Mouse (Mus musculus) ES-E14 (cell line): ENCODE measurements at regions not wholly inside any gene's neighbourhood (a gene's known extent, or its start where the extent isn't known, plus 50 kb on each side); places are given as distances from the start of the nearest gene placed in this dataset.

Source experiments
- DNase-seq: peaks from one replicate; pipeline ENCODE4 v3.0.0-alpha.2; 2013; ENCODE audit warnings: low read depth, low spot score
- H3K27ac ChIP-seq: 2 replicates; pipeline ENCODE4 v1.5.1; 2012; ENCODE audit warnings: low read depth, mild to moderate bottlenecking, low read length, moderate library complexity, mixed read lengths; ENCODE audit not compliant: poor library complexity, insufficient read depth, severe bottlenecking
- H3K36me3 ChIP-seq: 2 replicates; pipeline ENCODE4 v1.6.1; 2012; ENCODE audit warnings: mild to moderate bottlenecking, low read length, moderate library complexity, mixed read lengths; ENCODE audit not compliant: control insufficient read depth, poor library complexity, insufficient read depth, severe bottlenecking
- H3K4me1 ChIP-seq, 2 experiments: fragments of 150-350 bp in 1 of 2; sonication (generic) in 1 of 2; 2 replicates each; pipeline ENCODE4 v1.6.1; 2012; ENCODE audit warnings: low read length in 2 of 2, mild to moderate bottlenecking in 1 of 2, mixed read lengths in 1 of 2; ENCODE audit not compliant: control insufficient read depth in 2 of 2, insufficient read depth in 2 of 2, poor library complexity in 1 of 2
- H3K4me3 ChIP-seq, 2 experiments: fragments of 150-350 bp in 1 of 2; sonication (generic) in 1 of 2; 2 replicates each; pipeline ENCODE4 v1.5.1; 2012; ENCODE audit warnings: low read length in 2 of 2, low read depth in 1 of 2, mild to moderate bottlenecking in 1 of 2, mixed read lengths in 1 of 2; ENCODE audit not compliant: insufficient read depth in 1 of 2, poor library complexity in 1 of 2, severe bottlenecking in 1 of 2
- H3K9ac ChIP-seq: 2 replicates; pipeline ENCODE4 v1.6.1; 2012; ENCODE audit warnings: low read depth, mild to moderate bottlenecking, low read length, mixed read lengths; ENCODE audit not compliant: poor library complexity, insufficient read depth, severe bottlenecking
- H3K9me3 ChIP-seq: fragments of 150-350 bp; sonication (generic); 2 replicates; pipeline ENCODE4 v1.6.1; 2012; ENCODE audit warnings: low read depth, mild to moderate bottlenecking, low read length; ENCODE audit not compliant: control insufficient read depth, insufficient read depth
- CHD2 ChIP-seq: IDR thresholded peaks from 2 replicates; pipeline ENCODE4 v1.6.1; 2014; ENCODE audit warnings: mild to moderate bottlenecking, low read depth, low read length, inconsistent platforms
- HCFC1 ChIP-seq: IDR thresholded peaks from 2 replicates; pipeline ENCODE4 v1.6.1; 2012; ENCODE audit warnings: low read length, inconsistent platforms, borderline replicate concordance; ENCODE audit not compliant: insufficient read depth
- MAFK ChIP-seq: IDR thresholded peaks from 2 replicates; pipeline ENCODE4 v1.6.1; 2014; ENCODE audit warnings: mild to moderate bottlenecking, low read depth, low read length, inconsistent platforms; ENCODE audit not compliant: insufficient read depth
- ZC3H11A ChIP-seq: IDR thresholded peaks from 2 replicates; pipeline ENCODE4 v1.6.1; 2012; ENCODE audit warnings: low read depth, mild to moderate bottlenecking, inconsistent platforms, low read length, borderline replicate concordance
- ZNF384 ChIP-seq: IDR thresholded peaks from 2 replicates; pipeline ENCODE4 v1.6.1; 2012; ENCODE audit warnings: low read depth, low read length, inconsistent platforms
- in situ Hi-C, 2 experiments: fragments of 600-800 bp; cut with MboI; formaldehyde crosslinking; loops; one replicate each; pipeline ENCODE4 v1.15.1; 2025; ENCODE audit warnings: low sequenced_read_pairs in 2 of 2, inconsistent platforms in 1 of 2; ENCODE audit not compliant: unreplicated experiment in 2 of 2

GRCm38 (mm10) chr10:9239956-9240355 lies 354.1 kb upstream of the Sash1 start:
- in situ Hi-C loops, result no loop called here
- Histone ChIP-seq H3K4me3 (no peak overlapping the region), H3K36me3 (no peaks in the 10 kb centered on the region), H3K27ac (no peak overlapping the region), H3K9ac (no peak overlapping the region), H3K4me1 (no peaks in the 10 kb centered on the region), H3K9me3 (no peaks in the 10 kb centered on the region)
- TF ChIP-seq MAFK (no peak), HCFC1 (no peak), CHD2 (no peak), ZNF384 (no peak), ZC3H11A (no peak)
- no peak for DNase-seq

GRCm38 (mm10) chr10:9231751-9232150 lies 345.9 kb upstream of the Sash1 start:
- DNase-seq, result no peak
- Histone ChIP-seq H3K4me3 (no peak overlapping the region), H3K4me1 (no peaks in the 10 kb centered on the region), H3K9me3 (no peaks in the 10 kb centered on the region), H3K9ac (no peak overlapping the region), H3K27ac (no peak overlapping the region), H3K36me3 (no peaks in the 10 kb centered on the region)
- in situ Hi-C loops, result no loop called here
- TF ChIP-seq ZC3H11A (no peak), ZNF384 (no peak), HCFC1 (no peak), MAFK (no peak), CHD2 (no peak)

GRCm38 (mm10) chr10:9229116-9229515 lies 343.2 kb upstream of the Sash1 start:
- H3K9me3 ChIP-seq, result no peaks in the 10 kb centered on the region
- in situ Hi-C loops, result no loop called here
- no peak overlapping the region for H3K27ac ChIP-seq
- no peak overlapping the region for H3K9ac ChIP-seq
- no peak for TF ChIP-seq MAFK
- TF ChIP-seq ZNF384, result no peak
- no peak for TF ChIP-seq CHD2
- no peak for TF ChIP-seq ZC3H11A
- no peak for TF ChIP-seq HCFC1
- no peak overlapping the region for H3K4me3 ChIP-seq
- DNase-seq, result no peak
- no peaks in the 10 kb centered on the region for H3K36me3 ChIP-seq
- no peaks in the 10 kb centered on the region for H3K4me1 ChIP-seq

- Histone ChIP-seq H3K9me3 (no peaks in the 10 kb centered on the region), H3K4me1 (no peaks in the 10 kb centered on the region), H3K36me3 (no peaks in the 10 kb centered on the region), H3K27ac (no peak overlapping the region), H3K4me3 (no peak overlapping the region), H3K9ac (no peak overlapping the region)
- DNase-seq, result no peak
- in situ Hi-C loops, result no loop called here
- TF ChIP-seq ZNF384 (no peak), HCFC1 (no peak), ZC3H11A (no peak), CHD2 (no peak), MAFK (no peak)
These were observed 341.5 kb upstream of the Sash1 start for GRCm38 (mm10) chr10:9227361-9227760.

DNA sequence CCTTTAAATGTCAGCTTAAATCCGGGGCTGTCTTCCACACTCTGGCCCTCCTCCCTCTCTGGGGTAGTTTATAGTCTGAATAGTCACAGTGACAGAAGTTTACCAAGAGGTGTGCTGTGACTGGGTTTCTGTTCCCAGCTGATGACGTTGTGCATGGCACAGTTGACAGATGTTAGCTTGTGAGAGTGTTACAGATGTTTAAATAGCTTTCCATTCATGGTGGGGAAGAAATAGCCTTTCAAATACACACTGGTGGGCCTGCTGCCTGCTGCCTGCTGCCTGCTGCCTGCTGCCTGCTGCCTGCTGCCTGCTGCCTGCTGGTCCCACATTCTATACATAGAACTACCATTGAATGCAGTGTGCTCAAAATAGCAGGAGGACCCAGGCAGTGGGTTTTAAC lies 324.8 kb upstream of the Sash1 start:
- TF ChIP-seq MAFK (no peak), ZC3H11A (no peak), ZNF384 (no peak), CHD2 (no peak)
- in situ Hi-C loops, result no loop called here
- H3K27ac ChIP-seq, result no peak overlapping the region

More for the DNA sequence above, 324.8 kb upstream of the Sash1 start:
- Histone ChIP-seq H3K9me3 (no peaks in the 10 kb centered on the region), H3K36me3 (no peaks in the 10 kb centered on the region), H3K4me1 (no peaks in the 10 kb centered on the region), H3K4me3 (no peak overlapping the region), H3K9ac (no peak overlapping the region)
- DNase-seq, result no peak
